Mouse (Mus musculus) cerebellum, adult 2 months (tissue): ENCODE data around the gene Actn1.

Experiments
- CTCF ChIP-seq: fragments of 200-500 bp; IDR thresholded peaks from 2 replicates; pipeline ENCODE4 v1.5.1; 2011; ENCODE audit warnings: low read depth, mild to moderate bottlenecking, control low read depth, low read length, moderate library complexity, borderline replicate concordance; ENCODE audit not compliant: insufficient read depth
- POLR2A ChIP-seq: fragments of 200-500 bp; IDR thresholded peaks from 2 replicates; pipeline ENCODE4 v1.6.1; 2011; ENCODE audit warnings: low read length, control low read depth, borderline replicate concordance; ENCODE audit not compliant: insufficient read depth

- TF ChIP-seq CTCF (no peak), POLR2A (no peak)
Measured at GRCm38 (mm10) chr12:80133011-80133545, 127.1 kb downstream of the Actn1 start.
